Mouse (Mus musculus) frontal cortex, adult (tissue): ENCODE results near the gene Itpkc.
A peak's percentile ranks its signal among the peaks of the same experiment; 100 is the strongest.

Source experiments
- ATAC-seq: cut with Nextera tagmentation; 2 replicates; pipeline ENCODE4 v1.9.2; 2017; ENCODE audit warnings: mild to moderate bottlenecking, moderate library complexity, mixed read lengths; ENCODE audit not compliant: low TSS enrichment

Itpkc gene

DNA sequence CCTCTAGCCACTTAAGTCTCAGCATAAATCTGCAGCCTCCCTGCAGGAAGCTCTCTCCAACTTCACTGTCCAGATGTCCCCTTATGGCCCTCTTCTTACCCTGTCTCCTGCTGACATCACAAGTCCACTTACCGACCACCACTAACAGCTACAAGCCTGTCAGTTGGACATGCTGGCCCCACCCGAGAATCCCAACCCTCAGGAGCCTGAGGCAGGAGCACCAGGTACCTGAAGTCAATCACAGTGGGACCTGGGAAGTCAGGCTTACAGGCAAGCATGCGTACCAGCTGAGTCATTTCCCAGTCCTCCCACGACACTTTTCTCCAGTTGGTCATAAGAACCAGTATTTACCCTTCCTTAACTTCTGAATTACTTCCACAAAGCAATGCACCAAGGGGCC is 34.7 kb downstream of the Itpkc start:
- ATAC-seq, result no peak

DNA sequence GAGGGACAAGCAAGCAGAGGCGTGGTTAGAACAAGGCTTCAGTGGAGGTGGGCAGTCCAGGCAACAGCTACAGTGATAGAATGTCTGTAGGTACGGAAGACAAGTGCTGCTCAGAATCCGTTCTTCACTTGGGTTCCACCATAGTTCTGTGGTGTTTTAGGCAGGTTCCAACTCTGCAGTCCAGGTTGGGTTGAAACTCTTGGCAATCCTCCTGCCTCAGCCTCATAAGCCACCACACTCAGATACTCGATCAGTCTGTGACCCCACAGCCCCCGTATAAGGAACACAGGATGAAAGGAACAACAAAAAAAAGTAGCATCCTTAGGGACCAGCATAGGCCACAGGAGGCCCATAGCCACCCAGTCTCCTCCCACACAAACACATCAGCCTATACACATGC is 36.0 kb downstream of the Itpkc start:
- ATAC-seq, result no peak

DNA sequence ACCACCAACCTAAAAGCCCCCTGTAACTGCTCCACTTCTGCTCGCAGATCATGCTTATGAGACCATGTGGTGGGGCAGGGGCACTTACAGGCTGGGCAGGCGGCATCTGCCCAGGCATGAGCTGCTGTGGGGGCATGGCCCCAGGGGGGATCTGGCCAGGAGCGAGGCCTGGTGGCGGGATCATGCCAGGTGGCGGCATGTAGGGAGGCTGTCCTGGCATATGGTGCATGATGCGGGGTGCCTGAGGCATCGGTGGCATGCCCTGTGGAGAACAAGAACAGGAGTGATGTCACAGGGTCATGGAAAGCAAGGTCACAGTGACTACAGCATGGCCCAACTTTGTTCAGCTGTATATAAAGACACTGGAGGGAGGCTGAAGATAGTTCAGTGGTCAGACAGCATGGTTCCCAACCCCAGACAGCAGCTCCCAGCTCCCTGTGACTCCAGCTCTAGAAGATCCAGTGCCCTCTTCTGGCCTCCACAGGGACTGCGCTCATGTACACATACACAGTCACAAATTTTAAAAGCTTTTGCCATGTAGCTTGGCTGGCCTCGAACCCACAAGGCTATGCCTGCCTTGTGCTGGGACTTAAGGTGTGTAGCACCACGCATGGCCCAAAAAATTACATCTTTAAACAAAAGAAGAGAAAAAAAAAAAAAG is 39.1 kb downstream of the Itpkc start:
- no peak for ATAC-seq

DNA sequence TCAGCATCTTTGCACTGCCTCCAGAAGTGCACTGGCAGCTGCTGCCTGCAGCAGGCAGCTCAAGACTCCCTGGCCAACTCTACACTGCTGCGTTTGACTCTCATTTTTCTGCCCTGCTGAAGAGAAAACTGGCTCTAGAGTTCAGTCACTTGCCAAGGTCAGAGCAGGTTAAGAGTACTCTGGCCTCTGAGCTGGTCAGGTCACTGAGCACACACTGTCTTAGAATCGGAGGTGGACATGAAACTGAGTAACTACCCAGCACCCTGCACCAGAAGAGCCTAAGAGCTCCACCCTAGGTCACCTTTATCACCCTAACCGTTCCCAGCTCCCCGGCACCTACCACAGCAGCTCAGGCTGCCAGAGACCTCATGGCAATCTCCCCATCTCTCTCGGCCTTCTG is 42.5 kb downstream of the Itpkc start:
- no peak for ATAC-seq

DNA sequence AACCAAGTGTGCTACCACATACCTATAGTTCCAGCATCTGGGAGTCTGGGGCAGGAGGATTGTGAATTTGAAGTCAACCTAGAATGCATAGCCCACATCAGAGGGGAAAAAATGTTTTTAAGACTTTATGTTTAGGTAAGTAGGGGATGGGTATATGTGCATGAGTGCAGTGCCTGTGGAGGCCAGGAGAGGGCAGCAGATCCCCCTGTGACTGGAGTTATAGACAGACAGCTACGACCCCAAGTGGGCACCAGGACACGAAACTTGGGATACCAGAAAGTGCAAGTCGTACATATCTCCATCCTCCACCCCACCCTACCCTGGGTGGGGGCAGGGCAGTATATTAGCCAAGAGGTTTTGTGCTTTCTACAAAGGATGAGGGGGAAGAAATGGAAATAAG is 43.5 kb downstream of the Itpkc start:
- ATAC-seq, result no peak

DNA sequence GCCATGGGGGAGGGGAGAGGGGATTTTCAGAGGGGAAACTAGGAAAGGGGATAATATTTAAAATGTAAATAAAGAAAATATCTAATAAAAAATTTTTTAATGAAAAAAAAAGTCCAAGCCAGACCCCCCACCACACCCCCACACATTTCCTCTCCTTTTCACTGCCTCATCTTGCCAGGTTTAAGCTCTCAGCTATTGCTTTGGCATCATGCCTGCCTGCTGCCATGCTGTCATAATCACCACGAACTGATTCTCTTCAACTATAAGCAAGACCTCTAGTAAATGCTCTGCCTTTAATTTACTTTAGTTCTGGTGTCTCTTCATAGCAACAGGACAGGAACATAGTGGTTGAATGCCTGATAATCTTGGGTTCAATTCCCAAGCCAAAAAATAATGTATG is 46.0 kb downstream of the Itpkc start:
- no peak for ATAC-seq

DNA sequence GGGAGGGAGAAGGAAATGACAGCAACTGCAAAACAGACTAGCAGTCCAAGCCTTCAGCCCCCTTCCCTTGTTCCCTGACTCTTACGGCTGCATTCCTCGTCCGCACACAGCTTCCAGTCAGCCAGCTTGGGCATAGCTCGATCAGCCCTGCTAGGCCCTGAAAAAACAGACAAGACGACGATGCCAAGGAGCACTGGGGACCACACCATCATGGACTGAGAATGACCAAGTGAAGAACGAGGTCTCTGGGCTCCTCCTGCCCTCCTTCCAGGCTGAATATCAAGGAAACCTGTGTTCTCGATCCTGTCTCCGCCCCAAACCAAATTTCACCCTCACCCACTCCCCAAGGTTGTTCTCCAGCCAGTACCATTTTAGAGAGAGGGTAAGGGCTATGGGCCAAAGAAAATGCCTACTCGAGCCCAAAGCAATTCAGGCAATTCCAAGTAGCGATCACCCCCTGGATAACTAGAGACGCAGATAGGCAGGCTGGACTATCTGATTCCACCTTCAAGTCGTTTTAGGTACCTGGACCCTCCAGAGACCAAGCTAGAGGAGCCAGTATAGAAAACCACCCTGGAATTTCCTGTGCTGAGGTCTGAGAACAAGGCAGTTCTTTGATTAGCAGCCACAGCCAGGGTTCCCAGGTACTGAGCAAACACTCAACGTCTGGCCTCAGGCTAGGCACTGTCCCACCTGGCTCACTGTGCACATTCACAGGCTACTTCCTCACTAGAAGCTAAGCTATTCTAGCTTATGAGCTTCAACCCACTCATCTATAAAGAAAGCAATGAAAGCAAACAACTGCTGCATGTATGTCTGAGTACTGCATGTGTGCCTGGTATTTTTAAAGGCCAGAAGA is 47.4 kb downstream of the Itpkc start, which contains the start of the genes Gm21983 and Mia:
Gene Gm21983, minus strand, starts transcription at position 250 of the 859 bp plus-strand sequence.
Gene Mia, minus strand, starts transcription at position 321 of the 859 bp plus-strand sequence.
- ATAC-seq, result no peak

DNA sequence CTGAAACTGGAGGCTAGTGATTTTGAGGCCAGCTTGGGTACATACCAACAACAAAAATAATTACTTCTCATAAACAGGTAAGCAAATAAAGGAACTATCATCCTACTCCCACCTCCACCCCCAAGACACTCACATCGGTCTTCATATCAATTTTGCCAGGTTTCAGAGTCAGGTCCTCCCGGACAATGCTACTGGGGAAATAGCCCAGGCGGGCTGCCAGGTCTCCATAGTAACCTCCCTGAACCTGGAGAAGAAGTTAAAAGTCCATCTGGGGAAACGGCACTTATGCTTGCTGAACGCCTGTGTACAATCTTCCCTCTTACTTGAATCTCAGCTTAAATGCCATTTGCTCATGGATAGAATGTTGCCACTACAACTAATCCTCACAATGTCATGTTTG is 48.4 kb downstream of the Itpkc start:
- ATAC-seq, result no peak

DNA sequence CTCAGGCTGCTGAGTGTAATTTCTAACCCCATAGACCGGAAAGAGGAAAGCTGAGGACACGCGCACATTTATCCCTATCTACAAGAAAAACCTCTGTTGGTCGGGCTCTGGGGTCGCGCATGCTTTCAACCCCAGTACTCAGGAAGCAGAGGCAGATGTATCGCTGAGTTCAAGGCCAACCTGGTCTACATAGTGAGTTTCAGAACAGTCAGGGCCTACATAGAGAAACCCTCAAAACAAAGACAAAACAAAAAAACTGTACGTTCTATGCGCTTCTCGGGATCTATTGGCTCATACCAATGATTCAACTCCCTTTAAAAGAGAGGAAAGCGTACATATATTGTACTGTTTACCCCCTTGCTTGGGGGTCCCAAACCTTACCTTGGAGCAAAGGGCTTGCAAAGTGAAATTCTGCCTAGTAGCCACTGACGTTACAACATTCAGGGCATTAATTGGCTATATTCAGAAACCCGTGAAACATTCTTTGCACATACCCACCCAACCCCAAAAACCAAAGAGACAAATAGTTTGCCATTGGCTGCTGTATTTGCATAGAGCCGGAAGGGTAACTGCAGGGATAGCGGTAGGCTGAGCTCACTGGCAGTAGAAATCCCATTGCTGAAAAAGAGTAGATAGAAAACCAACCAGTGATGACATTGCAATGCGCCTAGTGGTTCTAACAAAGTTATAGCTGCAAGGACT is 49.1 kb downstream of the Itpkc start:
- no peak for ATAC-seq

DNA sequence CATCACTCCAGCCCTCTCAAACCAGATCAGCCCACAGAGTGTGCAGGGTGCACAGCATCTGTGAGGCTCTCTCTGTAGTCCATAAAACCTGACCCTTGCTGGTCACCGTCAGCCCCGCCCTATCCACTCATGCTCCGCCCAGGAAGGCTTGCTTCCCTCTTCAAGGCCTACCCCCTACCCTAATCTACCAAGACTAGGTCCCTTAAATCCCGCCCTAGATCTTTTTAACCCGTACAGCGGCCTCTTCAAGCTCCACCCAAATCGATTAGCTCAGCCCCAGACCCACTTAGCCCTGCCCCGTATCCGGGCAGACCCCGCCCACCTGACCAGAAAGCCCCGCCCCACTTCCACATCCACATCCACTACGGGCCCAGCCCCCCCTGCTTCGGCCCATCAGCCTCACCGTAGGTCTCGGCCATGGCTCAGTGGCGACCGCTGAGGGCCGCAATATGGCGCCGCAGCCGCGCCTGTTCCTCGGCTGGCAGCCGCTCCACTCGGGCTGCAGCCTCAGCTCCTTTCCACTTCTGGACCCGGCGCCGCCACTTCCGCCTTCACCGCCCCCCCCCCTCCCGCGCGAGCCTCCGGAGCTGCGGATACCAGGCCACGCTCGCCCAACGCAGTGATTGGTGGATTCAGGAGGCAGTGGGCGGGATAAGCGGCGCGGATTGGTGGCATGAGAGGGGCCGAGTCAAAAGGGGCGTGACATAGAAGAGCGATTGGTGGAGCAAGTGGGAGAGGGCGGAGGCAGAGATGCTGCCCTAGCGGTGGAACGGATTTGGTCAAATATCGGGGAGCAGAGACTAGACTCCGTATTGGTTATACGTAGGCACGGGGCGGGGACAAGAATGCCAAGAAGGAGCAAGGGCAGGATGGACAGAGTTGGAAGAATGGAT is 49.9 kb downstream of the Itpkc start, which contains the start of gene Rab4b:
Gene Rab4b, minus strand, starts transcription at position 573 of the 893 bp plus-strand sequence.
- ATAC-seq, result peak; percentile 96

DNA sequence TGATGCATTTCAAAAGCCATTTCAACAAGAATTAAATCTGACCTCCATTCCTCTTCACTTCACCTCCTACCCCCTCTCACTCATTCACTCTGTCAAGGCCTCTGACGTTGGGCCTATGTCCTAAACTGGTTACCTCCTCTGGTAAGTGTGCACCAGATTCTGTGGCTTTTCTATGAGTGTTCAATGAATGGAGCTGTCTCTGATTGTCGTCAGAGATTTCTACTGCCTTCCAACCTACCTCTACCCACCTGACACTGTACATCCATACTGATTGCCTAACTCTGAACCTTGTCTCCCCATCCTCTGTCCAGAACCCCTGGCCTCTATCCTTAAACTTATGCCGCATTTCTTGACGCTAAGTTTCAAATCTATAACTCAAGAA is 50.5 kb downstream of the Itpkc start:
- no peak for ATAC-seq

DNA sequence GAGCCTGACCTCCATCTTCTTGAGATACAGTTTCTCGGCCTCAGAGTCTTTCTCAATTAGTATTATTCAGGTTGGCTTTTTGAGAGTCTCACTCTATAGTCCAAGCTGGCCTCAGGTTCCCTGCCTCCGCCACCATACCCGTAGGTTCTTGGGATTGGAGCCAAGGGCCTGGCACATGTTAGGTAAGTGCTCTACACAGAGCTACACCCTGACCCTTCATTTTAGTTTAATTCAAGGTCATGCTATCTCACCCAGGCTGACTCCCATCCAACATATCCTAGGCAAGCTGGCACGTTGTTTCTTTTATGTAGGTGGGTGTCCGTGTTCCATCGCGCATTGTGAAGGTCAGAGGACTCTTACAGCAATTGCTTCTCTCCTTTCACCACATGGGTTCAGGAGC is 53.6 kb downstream of the Itpkc start:
- no peak for ATAC-seq

DNA sequence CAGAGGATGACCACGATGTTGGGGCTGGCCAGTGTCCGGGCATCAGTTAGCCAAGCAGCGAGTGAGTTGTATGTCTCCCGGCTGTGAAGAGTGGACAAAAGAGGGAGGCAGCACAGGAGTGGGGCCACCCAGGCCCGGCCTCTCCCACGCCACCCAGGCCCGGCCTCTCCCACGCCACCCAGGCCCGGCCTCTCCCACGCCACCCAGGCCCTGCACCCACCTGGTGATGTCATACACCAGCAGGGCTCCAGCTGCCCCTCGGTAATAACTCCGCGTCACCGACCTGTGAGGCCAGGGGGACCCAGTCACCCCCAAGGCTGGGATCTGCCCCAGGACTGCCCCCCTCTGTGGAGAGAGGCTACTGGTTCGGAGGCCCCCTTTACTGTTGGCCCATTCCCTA is 54.0 kb downstream of the Itpkc start:
- no peak for ATAC-seq

DNA sequence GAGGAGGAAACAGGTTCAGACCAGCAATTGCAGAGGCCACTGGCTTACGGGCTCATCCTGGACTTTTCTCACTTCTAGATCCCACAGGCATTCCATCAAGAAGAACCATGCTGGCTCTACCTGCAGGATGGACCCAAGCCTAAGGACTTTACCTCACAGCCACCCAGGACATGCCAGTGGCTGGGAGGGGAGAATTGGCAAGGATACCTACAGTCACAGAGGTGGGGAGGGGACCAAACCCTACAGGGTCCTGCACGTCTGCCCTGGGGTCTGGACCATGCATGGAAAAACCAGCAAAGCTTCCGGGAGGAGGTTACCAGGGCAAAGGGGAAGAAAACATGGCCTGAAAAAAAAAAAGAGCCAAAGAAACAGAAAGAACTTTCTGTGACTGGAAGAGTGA is 57.5 kb downstream of the Itpkc start:
- ATAC-seq, result no peak

DNA sequence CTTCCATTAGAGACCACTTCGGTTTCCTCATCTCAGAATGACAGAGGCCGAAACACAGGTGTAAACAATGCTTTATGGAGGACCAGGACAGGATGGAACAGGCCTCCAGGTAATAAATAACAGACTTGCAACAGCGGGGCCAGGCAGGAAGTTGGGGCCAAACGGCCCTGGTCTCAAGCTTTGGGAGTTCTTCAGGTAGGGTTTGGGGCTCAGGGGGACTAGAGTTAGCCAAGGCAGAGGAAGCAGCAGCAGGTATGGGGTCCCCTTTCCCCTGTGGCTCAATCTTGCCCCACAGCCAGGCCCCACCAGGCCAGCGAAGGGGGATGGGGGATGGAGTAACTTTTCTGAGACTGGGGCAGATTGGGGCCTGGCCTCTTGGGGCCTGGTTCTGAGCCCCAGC is 60.1 kb downstream of the Itpkc start:
- no peak for ATAC-seq

DNA sequence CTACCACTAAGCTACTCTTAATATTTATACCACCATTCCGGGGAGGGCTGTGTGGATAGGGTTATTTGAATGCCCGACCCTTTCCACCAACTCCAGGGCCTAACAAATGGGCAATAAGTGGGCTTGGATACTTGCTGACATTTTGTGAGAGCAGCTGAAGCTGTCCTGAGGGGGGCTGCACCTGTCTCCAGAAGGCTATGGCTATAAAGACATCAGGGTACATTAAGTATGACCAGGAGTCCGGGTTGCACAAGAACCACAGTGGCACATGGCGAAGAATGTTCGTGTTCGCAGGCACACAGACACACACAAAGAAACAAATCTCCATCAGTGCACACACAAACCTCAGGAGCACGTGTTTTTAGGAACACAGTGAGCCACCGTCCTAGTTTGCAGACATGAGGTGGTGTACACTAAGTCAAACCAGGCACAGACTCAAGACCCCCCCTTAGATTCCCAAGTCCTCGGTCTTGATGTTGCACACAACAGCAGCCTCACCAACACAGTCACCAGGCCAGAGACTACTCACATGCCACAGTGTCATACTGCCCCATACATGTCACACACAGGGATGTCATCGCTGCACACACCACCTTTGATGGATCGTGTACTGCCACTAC is 60.9 kb downstream of the Itpkc start:
- ATAC-seq, result no peak

DNA sequence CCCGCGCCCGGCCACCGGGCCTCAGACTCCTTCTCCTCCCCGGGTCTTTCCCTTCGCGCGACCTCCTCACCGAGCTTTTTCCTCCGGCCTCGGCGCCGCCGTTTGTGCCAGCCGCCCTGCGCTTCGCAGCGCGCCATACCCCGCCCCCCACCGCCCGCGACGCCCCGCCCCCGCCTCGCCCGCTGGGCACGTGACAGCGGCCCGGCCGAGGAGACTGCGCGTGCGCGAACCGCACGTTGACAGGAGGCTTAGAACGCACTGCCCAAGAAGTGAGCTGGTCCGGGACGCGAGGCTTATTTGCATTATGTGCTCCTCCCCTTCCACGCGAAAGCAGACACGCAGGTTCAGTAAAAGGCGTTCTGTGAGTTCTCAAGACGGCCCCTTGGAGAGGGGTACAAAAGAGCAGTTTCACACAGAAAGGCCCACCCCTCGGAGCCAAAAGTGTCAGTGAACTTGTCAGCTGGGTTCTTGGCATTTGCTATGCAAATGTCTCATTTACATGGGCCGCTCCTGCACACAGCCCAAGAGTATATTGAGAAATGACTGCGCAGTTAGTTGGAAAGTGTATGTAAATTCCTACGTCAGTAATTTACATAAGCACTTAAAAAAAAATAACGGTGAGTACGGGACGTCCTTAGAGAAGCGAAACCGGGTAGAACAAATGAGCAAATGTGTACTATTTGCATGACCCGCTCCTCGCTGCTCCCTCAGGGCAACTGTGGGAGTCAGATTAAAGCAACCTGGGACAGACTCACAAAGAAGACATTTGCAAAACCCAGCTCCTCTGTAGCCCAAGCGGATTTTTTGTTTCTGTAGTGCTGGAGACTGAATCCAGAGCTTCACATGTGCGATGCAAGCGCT is 61.6 kb downstream of the Itpkc start, which contains the start of gene Egln2:
Gene Egln2, minus strand, starts transcription at position 189 of the 861 bp plus-strand sequence.
- peak; percentile 78 for ATAC-seq

DNA sequence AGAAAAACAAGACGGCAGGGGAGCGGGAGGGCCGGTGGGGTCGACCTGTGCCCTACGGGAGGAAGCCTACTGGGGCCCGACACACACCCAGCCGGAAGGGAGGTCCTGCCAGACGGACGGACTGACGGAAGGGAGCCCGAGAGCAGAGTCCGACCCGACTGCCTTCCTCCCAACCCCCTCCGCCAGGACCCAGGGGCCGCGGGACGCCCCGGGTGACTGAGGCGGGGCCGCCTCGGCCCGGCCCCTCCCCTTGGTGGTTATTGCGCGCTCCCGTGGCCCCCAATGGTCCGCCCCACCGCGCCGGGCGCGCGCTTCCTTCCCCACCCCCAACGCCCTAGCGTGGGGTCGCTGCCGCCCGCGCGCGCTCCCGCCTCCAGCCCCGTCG is 62.2 kb downstream of the Itpkc start:
- peak; percentile 38 for ATAC-seq

DNA sequence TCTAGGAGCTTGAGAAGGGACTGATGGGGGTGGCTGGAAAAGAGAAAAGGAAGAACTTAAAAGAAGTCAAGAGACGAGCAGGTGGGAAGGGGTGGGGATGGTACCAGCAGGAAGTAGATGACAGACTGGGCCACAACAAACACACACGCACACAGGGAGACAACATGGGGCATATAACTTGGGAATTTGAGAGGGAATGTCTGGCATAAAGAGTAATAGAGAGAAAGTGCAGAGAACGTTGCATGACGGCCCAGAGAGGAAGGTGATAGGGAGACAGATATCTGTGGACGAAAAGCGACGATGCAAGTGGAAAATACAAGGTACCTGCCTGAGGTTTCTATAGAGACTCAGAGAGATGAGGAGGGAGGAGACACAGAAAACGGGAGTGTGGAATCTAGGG is 62.8 kb downstream of the Itpkc start:
- ATAC-seq, result no peak

DNA sequence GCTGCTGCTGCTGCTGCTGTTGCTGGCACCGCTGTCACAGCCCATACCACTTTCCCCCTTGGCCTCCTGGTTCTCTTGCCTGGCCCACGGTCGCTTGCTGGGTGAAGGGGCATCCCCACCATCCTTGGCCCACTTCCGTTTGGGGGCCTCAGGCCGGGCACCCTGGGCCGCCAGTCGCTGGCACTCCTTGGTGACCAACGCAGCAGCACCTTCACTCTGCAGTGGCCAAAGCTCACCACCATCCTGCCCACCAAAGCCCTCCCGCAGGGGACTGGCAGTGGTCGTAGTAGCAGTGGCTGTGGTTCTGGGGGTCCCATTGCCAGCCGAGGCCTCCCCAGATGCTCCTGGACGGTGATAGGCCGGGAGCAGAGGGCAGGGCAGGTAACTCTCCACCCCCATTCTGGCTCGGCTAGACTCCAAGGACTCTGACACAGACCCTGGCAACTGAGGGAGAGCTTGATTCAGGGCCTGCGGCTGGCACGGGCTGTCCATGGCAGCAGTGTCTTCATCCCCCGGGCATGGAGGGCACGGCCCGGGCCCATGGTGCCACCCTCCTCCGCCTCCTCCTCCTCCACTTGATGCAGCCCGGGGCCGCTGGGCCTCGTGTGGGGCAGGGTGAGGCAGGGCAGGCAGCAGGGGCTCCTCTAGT is 63.3 kb downstream of the Itpkc start:
- ATAC-seq, result no peak
